Mouse (Mus musculus): ENCODE results near the gene Rplp0.

- TF ChIP-seq CTCF (IDR thresholded peaks at IDR 0.05; ENCODE audit: borderline replicate concordance, insufficient read depth, low read depth, low read length) (no peak), POLR2A (IDR thresholded peaks at IDR 0.05; ENCODE audit: borderline replicate concordance, insufficient read depth, low read length) (no peak)
Measured at GRCm38 (mm10) chr5:115516908-115517307, 42.4 kb upstream of the Rplp0 start.
